Mouse (Mus musculus): Measurements from ENCODE around the gene Tgfbr3l. TPM values are rescaled to one million over a fixed set of nuclear protein-coding genes. Genes with fewer than 3 reads are reported as not detected.

Gene Tgfbr3l
- 1 to 10 TPM; 6.4 to 7.8 TPM for total RNA-seq (2021)

DNA sequence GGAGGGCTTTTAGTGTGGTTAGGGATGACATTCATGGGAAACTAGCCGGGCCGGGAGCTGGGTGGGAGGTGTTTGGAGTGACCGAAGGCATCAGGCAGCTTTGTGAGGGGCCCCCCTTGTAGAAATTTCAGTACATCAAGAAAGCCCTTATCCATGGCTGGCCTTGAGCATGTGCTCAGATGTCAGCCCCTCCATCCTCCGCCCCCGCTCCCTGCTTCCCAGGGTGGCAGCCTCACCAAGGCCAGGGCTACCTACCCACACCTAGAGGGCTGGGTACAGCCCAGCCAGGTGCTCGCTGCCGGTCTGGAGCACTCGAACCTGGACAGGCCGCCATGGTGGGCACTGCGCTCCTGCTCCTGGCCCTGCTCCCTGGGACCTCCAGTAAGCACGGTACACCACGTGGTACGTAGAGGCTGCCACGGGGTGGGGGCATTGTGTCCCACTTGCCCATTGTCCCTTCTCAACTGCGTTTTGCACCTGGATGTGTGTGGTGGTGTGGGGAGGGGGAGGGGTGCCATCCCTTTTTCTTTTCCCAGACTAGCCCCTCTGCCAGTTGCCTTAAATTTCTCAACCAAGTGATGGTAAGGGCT lies at the start of gene Tgfbr3l:
TSS of gene Tgfbr3l (plus strand) at position 264 of the 590 bp plus-strand sequence.
- DNase-seq (ENCODE audit: low spot score in 2 of 2), result no peak
- intact Hi-C loops (cut with DNase I), result no loop called here

DNA sequence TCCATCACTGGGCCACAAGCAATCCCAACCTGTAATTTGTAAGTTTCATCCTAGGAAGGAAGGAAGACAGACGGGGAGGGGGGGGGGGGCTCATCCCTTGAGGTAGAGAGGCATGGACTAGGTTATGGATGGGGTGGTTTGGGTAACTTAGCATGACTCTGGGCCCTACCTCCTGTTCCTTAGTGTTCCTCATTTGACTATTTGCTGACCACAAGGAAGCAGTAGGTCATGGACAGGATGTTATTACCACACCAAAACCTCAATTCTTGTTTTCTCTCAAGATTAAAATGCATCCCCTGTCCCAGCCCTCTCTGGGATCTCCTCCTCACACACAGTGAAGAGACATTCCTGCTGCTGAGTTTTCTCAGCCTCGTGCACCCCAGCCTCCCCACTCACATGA lies 46.7 kb upstream of the Tgfbr3l start:
- intact Hi-C loops (cut with DNase I), result no loop called here
- no peak for DNase-seq (ENCODE audit: low spot score in 2 of 2)

DNA sequence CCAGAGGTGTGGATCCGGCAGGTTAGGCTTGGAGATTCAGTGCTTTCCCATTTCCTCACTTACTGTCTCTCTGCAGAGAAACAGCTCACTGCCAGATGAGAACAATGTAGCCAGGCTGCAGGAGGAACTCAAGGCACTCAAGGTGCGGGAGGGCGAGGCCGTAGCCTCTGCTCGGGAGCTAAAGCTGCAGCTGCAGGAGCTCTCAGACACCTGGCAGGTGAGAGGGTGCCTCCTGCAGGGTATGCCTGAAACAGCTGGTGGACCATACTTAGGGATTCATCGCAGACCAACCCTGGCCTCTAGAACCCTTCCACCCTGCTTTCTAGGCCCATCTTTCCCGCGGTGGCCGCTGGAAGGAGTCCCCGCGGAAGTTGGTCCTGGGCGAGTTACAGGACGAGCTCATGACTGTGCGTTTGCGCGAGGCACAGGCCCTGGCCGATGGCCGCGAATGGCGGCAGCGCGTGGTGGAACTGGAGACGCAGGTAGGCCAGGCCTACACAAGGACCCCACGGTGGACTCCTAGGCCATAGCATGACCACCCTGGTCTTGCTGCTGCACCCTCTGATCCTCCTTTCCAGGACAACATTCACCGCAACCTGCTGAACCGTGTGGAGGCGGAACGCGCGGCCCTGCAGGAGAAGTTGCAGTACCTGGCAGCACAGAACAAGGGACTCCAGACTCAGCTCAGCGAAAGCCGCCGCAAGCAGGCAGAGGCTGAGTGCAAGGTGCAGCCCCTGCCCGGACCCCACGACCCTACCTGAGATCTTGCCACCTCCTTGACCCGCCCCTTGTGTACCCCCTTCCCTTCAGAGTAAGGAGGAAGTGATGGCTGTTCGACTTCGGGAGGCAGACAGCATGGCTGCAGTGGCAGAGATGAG lies 42.5 kb upstream of the Tgfbr3l start:
- intact Hi-C loops (cut with DNase I), result no loop called here

DNA sequence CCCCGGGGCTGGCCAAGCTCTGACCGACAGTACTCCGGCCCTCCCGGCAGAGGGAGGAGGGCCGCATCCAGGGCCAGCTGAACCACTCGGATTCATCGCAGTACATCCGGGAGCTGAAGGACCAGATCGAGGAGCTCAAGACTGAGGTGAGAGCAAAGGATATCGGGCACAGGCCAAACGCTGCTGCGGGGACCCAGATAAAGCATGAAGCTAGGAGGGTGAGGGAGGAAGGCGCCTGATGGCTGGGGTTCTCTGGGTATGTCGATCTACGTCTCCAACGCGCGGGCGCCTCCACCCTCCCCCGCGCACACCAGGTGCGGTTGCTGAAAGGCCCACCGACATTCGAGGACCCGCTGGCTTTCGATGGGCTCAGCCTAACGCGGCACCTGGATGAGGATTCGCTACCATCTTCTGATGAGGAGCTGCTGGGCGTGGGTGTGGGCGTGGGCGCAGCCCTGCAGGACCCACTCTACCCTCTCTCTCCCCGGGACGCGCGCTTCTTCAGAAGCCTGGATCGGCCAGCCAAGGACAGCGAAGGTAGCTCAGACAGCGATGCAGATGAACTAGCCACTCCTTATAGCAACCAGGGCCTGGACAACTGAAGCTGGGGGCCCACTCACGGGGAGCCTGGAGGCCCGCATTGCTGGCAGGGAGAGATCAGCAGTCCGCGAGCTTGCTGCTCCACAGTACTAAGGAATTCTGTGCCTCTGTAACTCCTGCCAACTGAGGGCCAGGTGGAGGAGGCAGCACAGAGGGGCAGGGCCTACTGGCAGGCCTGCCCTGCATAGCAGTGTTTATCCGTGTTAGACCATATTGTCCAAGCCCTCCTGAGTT lies 41.6 kb upstream of the Tgfbr3l start:
- intact Hi-C loops (cut with DNase I), result no loop called here

More for the DNA sequence above, 42.5 kb upstream of the Tgfbr3l start:
- DNase-seq (ENCODE audit: low spot score in 2 of 2), result no peak

DNA sequence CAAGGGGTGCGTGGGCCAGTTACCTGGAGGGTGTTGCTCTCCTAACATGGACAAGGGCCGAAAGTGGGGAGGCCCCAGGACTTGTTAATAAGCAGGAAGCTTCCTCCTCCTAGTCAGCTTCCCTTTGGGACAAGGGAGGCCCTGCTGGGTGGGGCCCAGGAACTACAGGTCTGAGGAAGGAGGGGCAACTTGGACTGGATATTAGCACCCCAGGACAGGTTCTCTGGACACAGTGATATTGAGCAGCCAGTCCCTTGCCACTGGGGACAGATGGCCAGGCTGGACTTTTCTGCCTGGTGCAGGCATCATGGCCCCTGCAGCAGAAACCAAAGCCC lies 41.0 kb upstream of the Tgfbr3l start:
- intact Hi-C loops (cut with DNase I), result no loop called here

More for the DNA sequence above, 41.6 kb upstream of the Tgfbr3l start:
- peak in 1 of 2 experiments; percentile 48 for DNase-seq (ENCODE audit: low spot score in 2 of 2)

DNA sequence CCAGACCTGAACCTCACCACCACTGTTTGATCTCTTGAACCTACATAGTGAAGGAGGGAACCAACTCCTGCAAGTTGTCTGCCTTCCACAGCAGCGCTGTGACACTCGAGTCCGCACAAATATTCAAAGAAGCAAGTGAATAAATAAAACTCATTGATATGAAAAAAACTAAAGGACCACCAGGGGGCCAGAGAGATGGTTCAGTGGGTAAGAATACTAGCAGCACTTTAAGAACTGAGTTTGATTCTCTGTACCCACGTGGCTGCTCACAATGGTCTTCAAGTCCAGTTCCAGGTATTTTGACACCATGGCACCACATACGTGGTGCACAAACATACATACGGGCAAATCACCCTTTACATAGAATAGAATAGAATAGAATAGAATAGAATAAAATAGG lies 36.9 kb upstream of the Tgfbr3l start:
- intact Hi-C loops (cut with DNase I), result no loop called here
- no peak for DNase-seq (ENCODE audit: low spot score in 2 of 2)

More for the DNA sequence above, 41.0 kb upstream of the Tgfbr3l start:
- DNase-seq (ENCODE audit: low spot score in 2 of 2), result no peak

DNA sequence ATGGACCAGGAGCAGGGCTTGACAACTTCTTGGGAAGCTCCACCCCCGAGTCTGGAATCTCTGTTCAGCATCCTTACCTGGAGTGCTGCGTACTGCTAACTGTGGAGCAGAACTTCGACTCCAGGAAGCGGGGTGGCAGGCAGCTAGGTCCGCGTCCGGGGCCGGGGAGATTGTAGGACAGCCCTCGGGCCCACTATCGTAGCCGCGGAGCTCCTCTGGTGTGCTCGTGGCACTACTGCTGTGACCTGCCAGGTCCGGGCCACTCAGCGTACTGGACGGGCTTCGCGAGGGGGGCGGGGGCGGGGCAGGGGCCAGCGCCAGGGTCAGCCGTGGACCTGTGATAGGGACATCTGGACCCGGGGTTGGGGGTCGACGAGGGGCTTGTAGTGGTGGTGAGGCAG lies 35.2 kb upstream of the Tgfbr3l start:
- no peak for DNase-seq (ENCODE audit: low spot score in 2 of 2)

DNA sequence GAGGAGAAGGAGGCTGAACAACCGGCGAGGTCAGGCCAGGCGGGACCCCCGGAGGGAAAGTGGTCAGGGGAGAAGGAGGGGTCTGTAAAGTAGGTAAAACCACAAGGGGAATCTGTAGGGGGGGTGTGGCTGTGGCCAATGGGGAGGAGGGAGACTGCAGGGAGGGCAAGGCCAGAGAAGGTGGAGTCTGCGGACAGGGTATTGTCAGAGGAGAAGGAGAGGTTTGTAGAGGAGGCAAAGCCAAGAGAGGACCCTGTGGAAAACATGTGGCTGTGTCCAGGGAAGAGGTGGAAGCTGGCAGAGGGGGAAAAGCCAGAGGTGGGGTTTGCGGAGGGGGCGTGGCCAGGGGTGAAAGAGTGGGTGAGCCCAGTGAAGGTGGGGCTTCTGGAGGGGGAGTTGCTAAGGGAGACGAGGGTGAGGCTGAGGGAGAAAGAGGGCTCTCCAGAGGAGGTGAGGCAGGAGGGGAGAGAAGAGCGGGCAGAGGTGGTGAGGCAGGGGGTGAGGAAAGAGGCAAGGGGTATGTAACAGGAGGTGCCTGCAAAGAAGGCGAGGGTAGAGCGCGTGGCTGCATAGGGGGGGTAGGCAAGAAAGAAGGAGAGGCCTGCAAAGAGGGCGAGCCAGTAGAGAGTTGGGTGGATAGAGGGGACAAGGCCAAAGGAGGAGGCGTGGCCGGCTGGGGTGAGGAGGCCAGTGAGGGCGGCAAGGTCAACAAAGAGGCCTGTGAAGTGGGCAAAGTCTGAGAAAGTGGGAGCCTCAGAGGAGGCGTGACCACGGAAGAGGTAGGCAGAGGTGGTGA lies 34.6 kb upstream of the Tgfbr3l start:
- intact Hi-C loops (cut with DNase I), result no loop called here
- peak in 1 of 2 experiments; percentile 24 for DNase-seq (ENCODE audit: low spot score in 2 of 2)

More for the DNA sequence above, 35.2 kb upstream of the Tgfbr3l start:
- intact Hi-C loops (cut with DNase I), result no loop called here

DNA sequence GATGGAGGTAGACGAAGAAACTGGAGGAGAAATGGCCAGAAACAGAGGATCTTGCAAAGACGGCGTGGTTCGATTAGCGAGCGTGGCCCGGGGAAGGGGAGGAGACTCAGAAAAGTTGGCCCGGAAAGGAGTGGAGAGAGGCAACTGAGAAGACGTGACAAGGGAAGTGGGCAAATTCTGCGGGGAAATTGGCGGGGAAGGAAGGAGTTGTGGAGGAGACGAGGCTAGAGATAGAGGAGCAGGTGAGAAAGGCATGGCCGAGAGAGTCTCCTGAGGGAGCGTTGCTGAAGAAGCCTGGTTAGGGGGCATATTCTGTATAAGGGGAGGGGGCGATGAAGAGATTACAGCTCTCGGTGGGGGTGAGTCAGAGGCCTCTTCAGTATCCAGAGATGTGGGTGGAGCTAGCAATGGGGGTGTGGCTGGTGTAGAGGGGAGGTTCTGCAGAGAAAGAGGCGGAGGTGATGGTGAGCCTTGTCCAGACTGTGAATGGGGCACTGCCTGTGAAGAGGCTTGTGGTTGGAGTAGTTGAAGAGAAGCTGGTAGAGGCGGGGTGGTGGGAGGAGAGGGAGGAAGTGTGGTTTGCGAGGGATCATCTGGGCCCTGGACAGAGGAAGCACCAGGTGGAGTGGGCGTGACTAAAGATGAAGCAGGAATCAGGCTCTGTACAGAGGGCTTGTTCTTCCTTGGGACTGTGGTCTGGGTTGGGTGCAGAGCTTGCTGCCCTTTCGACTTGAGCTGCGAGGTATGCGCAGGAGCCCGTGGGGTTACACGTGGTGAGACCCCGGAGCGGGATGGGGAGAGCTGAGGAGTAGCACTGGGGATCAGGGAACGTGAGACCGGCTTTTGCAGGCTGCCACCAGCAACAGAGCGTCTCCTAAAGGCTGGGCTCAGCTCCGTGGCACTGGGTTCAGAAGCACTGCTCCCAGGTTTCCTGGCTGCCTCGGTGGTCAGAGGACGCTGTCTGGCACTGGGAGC lies 33.7 kb upstream of the Tgfbr3l start:
- DNase-seq (ENCODE audit: low spot score in 2 of 2), result peak in 1 of 2 experiments; percentile 31
- intact Hi-C loops (cut with DNase I), result no loop called here

DNA sequence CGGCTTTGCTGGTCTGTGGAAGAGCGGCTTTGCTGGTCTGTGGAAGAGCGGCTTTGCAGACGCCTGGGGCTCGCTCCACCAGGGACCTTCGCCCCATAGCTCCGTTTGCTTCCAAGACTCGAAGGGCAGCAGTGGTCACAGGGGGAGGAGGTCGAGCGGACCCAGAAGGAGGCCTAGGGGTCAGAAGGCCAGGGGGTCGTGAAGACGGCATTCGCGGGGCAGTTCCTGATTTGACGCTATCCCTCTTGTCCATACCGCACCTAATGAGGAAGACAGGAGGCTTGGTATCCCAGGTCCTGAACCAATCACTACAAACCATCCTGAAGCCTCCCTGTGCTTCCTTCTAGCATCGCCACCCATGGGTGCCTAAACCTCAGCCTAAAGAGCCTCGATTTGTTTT lies 31.7 kb upstream of the Tgfbr3l start:
- DNase-seq (ENCODE audit: low spot score in 2 of 2), result no peak
- intact Hi-C loops (cut with DNase I), result loop anchor here (2.0 to 5.0 kb wide), 2 partner anchors 23 to 41 kb away; partner anchors contain the start of genes Ctxn1, Gm49320 and Map2k7

DNA sequence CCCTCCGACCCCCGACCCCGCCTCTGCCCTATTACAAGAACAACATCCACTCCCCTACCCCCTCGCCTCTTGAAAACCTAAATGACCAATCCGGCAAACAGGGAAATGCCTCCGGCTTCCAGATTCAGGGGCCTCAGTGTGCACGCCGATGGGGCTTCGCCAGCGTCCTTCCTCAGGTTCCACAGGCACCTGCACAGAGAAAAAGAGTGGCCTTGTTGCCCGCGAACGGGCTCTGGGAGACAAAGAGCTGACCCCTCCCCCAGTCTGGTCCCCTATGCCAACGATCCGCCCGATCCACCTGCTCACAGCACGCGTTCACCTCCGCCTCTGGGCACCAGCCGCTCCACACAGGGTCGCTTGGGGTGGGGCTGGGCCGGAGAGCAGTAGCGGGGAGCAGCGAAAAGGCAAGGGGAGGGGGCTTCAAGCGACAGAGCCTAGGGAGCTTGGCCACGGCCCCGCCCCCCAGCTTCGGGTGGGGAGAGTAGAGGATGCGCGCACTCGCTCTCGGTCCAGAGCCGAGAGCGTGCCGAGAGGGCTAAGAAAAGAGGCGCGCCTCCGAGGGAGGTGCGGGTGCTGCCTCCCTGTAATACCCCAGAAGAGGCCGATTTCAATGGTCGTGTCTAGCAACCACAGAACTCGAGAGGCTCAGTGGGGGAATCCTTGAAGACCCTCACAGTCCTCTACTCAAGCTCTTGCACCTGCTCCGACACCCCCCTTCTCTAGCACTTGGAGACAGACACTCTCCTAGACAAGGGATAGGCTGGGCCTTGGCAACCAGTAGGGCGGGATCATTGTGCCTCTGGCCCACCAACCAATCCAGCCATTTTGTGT lies 31.0 kb upstream of the Tgfbr3l start, which contains the start of gene Prr36:
TSS of gene Prr36 (minus strand) at position 669 of the 831 bp plus-strand sequence.
- peak; percentile 70 to 71 for DNase-seq (ENCODE audit: low spot score in 2 of 2)
- intact Hi-C loops (cut with DNase I), result loop anchor here (2.0 to 5.0 kb wide), 2 partner anchors 22 to 40 kb away; partner anchors contain the start of genes Ctxn1, Gm49320 and Map2k7

DNA sequence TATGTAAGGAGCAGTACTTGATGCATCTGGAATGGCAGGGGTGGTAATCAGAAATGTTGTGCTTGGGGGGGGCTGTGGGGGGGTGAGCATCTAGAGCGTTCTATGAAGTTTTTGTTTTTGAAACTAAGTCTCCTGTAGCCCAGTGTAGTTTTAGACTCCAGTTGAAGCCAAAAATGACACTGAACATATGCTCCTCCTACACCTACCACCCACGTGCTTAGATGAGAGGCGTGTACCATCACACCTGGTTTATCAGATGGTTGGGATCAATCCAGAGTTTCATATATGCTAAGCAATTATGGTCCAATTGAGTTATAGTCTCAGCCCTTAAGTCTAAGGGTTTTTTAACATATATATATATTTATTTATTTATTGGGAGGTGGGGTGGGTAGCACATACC lies 28.4 kb upstream of the Tgfbr3l start:
- peak in 1 of 2 experiments; percentile 66 for DNase-seq (ENCODE audit: low spot score in 2 of 2)
- intact Hi-C loops (cut with DNase I), result loop anchor here (5.0 kb wide), 1 partner anchor 38 kb away; the partner anchor contains the start of gene Ctxn1

DNA sequence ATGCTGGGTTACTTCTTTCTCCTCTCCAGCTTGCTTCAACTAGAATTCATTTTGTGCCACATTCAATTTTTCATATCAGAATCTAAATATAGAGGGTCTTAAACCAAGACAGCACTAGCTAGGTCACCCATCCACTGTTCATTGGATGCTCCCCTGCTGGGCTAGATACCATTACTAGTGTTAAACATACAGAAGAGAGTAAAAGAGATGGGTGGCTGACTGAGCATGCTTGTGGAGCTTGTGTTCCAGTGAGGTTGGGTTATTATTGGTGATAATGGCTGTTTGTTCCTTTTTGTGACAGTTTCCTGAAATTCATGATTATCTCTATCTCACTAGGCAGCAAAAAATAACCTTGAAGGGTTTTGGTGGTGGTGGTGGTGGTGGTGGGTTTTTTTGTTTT lies 26.0 kb upstream of the Tgfbr3l start:
- no peak for DNase-seq (ENCODE audit: low spot score in 2 of 2)
- intact Hi-C loops (cut with DNase I), result no loop called here

DNA sequence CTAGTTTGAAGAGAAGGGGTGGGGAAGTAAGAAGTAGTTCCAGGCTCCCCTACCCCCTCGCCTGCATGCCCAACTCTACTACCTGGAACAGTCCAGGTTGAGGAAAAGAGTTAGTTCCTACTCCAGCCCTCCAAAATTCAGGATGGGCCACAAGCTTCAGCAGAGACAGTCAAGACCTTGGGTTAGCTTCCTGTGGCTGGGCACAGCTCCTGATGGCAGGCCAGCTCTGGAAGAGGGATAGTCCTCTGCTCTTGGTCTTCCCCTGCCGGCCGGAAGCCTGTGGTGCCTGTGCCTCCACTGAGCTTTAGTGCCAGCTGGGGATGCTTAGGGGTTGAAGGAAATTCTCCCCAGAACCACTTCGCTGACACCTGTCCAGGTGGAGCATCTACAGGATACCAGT lies 21.7 kb upstream of the Tgfbr3l start:
- intact Hi-C loops (cut with DNase I), result no loop called here
- no peak for DNase-seq (ENCODE audit: low spot score in 2 of 2)

DNA sequence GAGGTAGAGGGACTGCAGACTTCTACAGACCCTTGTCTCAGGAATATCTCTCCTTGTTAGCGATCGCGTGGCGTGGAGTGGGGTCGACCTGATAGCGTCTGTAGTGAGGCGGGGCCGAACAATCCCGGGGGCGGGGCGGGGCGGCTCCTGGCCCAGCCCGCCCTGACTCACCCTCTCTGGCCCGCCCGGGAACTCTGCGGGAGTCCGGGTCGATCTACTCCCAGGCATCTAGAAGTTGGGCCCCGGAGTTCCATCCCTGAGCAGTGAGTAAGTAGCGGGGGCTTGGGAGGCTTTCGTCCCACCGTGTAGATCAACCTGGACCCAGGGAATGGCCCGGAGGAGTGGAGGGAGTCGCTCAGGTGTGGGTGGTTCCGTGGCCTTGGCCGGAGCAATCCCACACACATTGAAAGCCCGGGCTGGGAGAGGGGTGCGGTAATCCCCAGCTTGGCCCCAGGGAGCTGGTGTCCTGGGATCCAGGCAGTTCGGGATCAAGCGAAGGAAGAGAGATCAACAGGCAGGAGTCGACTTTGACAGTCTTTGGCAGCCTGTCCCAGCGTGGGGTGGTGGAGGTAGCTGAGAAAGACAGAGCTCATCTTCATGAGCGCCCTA lies 21.2 kb upstream of the Tgfbr3l start, which contains the start of gene Lrrc8e:
TSS of gene Lrrc8e (plus strand) at position 89 of the 609 bp plus-strand sequence.
- intact Hi-C loops (cut with DNase I), result no loop called here
- no peak for DNase-seq (ENCODE audit: low spot score in 2 of 2)

DNA sequence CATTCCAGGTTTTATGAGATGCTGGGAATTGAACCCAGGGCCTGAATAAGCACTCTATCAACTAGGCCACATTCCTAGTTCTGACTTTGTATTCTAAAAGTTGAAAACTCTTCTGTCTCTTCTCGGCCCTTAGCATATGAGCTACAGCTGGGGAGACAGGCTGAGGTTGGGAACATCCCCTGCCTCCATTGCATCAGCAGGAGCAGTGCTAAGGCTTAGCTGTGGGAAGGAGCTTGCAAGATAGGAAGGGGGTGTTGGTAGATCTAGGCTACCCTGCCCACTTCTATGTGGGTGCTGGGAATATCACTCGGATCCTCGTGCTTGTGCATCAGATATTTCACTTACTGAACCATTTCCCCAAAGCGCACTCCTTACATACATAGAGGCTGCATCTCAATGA lies 20.1 kb upstream of the Tgfbr3l start:
- intact Hi-C loops (cut with DNase I), result no loop called here
- no peak for DNase-seq (ENCODE audit: low spot score in 2 of 2)

DNA sequence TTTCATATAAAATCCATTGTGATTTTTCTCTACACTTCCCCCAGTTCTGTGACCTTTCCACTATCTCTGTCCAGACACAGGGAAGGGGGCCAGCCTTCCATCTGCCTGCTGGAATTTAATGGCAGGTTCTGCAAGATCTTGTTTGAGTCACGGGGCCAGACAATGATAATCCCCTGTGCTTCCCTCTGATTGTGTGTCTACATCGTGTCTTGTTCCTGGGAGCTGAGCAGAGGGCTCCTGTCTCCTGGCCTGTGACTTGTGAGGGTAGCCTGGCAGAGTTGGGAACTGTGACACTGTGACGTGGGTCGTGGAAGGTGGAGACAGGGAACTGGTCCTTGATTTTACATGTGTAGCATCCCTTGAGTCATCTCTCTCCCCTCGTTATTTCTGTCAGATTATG lies 18.2 kb upstream of the Tgfbr3l start:
- no peak for DNase-seq (ENCODE audit: low spot score in 2 of 2)
- intact Hi-C loops (cut with DNase I), result no loop called here

Data from left cerebral cortex, postnatal 25 days (tissue).